Mouse (Mus musculus) embryo, embryonic 9.5 days (tissue): ENCODE data around the gene Rnf26.
"Not testable (repeated sequence)": the region's sequence is repeated elsewhere in the genome, so short reads cannot be mapped to it uniquely, and the experiment has no call there.

Experiments
- DNase-seq: peaks from one replicate; pipeline ENCODE4 v3.0.0-alpha.2; 2017; ENCODE audit errors: extremely low spot score

Gene Rnf26

DNA sequence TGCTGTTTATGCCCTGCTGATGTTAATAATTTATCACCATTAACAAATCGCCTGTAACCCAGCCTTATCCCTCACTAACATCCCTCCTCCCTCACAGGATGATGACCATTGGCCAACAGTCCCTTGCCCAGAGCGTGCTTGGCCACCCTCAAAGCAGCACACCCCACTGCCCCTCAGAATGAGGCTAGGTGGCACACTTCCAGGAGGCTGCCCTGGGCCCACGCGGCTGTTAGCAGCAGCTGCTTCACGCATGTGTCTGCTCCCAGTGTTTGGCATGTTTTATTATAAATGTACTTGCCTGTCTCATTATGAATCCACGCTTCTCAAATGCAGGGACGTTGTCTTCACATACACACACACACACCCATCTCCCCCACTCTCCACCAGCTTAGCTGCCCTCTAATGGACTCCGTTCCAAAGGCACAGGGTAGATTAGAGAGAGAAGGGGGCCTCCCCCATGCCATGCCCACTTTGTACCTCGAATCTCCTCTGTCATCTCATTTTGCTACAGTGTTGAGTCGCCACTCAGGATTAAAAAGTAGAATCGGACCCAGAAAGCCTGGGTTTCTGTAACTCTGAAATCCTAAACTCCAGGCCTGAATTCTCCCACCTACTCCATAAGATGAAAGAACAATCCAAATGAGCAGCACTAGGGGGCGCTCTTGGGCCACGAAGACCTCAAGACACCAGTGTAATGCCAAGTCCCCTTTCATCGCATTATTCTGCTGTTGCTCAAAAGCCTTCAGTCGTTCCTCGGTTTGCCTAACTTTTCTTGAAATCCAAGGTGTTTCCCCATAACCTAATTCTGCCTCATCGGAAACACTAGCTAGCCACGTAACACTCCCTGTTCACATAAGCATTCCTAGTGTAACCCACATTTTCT, 12.5 kb upstream of the Rnf26 start:
- DNase-seq = peak; percentile 85

DNA sequence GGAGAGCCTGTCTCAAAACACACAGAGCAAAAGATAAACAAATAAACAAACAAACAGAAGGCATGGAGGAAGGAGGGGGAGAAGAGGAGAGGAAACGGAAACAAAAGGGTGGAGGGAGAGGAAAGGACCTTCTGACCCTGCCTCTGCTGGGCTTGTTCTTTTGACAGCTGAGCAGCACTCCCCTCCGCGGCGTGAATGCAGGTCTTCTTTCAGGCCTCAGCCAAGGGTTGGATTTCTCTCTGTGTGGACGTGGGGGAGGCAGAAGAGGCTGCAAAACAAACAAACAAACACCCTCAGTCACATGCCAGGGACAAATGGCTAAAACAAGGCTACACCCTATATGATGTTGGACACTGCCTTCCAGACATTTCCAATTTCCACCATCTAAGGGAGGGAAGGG, 11.7 kb upstream of the Rnf26 start:
- no peak for DNase-seq

DNA sequence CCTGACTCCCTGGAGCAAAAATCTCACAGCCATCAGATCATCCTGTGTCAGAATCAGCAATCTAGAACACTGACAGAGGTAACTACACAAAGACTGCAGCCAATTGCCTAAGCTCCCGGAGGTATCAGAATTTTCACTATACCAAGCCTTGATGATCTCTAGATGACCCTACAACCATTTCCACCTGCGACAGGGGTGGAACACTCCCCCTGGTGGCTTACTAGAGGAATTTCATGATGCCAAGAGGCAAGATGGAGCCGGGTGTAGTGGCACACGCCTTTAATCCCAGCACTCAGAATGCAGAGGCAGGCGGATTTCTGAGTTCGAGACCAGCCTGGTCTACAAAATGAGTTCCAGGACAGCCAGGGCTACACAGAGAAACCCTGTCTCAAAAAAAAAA, 11.0 kb upstream of the Rnf26 start:
- DNase-seq = no peak

DNA sequence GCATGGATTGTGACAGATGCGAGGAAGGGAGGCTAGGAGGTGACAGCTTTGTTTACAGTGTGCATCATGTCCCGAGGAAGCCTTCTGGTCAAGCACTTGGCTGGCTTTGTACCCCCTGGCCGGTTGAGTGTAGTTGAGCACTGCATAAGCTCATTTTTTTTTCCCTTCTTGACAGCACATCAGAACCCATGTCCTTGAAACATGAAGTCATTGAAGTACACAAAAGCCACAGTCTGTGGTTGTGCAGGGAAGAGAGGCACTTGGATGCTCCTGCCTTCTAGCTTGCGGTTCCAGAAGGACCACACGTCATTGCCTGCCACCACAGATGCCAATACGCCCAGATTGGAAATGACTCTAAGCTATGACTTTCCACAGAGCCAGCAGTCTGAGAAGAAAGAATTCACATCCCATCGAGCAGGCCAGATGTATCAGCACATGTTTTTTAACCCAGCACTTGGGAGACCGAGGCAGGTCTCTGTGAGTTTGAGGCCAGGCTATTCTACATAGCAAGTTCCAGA, 6.7 kb upstream of the Rnf26 start:
- DNase-seq = no peak

DNA sequence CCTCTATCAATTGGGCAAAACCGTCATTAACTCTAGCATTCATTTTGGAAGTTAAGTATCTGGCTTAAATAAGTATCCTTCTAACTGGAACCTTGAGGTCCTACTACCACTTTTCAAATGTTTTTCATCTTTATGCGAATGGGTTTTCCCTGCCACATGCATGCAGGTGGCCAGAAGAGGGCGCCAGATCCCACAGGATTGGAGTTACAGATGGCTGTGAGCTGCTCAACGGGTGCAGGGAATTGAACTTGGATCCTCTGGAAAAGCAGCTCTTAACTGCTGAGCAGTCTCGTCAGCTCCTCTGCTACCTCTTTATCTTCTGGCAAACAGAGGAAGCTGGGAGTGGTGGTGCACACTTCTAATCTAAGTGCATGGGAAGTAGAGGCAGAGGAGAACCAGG, 5.7 kb upstream of the Rnf26 start:
- DNase-seq = no peak

DNA sequence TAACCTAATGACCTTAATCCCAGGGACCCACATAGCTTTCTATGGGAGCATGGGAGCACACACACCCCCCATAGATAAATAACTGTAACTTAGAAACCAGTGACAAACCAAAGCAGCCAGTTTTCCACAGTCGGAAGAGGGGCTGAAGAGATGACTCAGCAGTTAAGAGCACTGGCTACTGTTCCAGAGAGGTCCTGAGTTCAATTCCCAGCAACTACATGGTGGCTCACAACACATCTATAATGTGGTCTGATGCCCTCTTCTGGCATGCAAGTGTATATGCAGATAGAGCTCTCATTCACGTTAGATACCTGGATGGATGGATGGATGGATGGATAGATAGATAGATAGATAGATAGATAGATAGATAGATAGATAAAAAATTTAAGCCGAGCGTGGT, 2.9 kb upstream of the Rnf26 start:
- no peak for DNase-seq

DNA sequence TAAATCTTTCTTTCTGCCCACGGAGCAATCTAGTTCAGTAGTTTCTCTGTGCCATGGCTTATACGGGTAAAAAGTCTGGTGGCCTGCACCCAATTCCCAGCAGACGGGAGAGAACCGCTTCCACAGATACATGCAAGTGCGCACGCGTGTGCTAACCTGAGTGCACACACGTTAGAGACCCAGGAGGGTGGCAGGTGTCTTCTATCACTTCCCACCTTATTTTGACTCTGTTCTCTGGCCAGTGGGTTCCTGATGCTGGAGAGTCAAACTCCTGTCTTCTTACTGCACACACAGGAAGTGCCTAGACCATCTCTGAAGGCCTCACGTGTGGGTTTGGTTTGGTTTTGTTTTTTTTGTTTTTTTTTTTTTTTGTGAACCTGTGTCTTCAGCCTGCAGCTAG, 2.3 kb upstream of the Rnf26 start:
- no peak for DNase-seq

DNA sequence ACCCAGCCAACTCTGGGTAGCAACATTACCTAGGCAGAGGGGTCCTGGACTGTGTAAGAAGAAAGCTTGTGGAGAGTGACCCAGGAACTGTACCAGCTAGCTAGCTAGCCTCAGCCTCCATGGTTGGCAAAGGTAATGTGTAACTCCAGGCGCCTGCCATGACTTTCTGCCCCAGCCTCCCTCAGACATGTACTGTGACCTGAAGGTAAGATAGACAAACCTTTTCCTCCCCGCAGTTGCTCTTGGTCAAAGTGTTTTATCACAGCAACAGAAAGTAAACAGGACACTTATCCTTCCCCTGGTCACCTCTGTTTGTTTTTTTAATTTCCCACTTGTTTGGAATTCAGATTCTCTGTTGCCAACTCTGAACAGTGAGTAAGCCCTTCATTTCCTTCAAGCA, 1.1 kb upstream of the Rnf26 start:
- no peak for DNase-seq

DNA sequence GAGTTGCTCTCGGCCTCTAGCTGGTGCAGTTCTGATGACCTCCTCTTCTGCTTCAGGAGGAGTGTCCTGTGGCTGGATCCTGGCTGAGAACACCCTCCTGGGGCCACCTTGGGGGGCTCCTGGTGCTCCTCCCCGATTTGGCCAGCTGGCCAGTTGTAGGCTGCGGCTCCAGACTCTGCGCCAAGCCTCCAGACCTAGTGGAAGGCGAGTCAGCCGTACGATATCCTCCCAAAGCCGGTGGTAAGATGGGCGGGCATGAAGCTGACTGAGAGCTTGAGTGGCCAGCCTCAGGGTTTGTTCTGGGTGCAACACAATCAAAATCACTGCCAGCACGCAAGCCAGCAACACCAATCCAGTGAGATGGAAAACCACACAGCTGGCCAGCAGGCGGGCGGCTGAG, 1.4 kb downstream of the Rnf26 start:
- not testable (repeated sequence) for DNase-seq

DNA sequence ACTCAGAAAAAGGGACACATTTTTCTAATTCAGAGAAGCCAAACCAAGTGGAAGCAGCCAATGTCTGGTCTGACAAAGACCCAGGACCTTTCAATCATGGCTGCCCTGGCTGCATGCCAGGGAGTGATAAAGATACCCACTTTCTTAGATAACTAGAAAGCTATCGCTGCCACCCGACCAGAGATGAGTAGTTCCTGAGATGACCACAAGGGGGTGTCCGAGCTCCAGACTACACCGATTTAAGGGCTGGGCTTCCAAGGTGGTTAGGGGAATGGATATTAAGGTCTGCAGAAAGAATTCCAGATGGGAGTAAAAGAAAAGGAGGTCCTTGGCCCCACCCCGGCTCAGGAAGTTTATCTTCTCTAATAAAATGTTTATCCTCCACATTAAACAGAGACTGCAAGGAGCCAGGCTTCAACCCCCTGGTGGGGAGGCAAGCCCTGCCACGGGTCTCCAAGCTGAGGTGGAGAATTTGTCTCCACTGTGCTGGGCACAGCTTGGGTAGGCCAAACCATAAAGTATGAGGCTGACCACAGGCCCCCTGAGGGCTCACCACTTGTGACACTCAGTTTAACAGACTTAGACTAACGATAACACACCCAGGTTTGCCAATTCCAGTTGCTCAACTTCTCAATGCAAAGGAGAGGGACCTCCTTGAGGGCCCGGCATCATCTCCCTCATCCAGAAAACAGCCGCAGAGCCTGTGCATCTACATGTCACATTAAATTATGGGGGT, 3.8 kb downstream of the Rnf26 start:
- DNase-seq = peak; percentile 80

DNA sequence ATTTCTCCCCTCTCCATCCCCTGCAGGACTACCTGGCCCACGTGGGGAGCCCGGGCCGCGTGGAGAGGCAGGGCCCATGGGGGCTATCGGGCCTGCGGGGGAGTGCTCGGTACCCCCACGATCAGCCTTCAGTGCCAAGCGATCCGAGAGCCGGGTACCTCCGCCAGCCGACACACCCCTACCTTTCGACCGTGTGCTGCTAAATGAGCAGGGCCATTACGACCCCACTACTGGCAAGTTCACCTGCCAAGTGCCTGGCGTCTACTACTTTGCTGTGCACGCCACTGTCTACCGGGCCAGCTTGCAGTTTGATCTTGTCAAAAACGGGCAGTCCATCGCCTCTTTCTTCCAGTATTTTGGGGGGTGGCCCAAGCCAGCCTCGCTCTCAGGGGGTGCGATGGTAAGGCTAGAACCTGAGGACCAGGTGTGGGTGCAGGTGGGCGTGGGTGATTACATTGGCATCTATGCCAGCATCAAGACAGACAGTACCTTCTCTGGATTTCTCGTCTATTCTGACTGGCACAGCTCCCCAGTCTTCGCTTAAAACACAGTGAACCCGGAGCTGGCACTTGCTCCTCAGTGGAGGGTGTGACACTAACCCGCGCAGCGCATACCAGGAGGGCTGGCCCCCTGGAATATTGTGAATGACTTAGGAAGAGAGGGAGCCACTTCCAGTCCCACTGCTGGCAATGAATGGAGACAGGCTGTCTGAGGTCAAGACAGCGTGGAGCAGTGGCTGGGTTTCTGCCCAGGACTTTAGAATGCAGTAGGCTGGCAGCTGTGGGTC, 4.9 kb downstream of the Rnf26 start:
- DNase-seq = no peak

DNA sequence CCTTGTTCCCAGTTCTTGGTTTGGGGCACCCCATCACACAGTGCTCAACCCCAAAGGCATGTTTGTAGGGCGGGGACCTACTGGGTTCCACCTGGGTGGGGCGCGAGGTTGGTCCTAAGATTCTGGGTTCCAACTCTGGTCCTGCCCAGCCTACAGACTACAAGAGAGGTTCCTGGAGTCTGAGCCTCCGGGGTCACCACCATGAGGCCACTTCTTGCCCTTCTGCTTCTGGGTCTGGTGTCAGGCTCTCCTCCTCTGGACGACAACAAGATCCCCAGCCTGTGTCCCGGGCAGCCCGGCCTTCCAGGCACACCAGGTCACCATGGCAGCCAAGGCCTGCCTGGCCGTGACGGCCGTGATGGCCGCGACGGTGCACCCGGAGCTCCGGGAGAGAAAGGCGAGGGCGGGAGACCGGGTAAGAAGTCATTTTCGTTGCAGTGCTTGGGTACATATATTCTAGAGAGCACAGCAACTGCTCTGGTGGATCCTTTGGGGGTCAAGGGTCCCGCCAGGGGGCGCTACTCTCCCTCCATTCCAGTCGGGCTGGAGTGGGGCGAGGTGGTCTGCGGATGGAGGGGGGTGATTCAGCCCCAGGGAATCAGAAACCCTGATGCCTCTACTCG, 5.6 kb downstream of the Rnf26 start:
- DNase-seq = peak; percentile 54

DNA sequence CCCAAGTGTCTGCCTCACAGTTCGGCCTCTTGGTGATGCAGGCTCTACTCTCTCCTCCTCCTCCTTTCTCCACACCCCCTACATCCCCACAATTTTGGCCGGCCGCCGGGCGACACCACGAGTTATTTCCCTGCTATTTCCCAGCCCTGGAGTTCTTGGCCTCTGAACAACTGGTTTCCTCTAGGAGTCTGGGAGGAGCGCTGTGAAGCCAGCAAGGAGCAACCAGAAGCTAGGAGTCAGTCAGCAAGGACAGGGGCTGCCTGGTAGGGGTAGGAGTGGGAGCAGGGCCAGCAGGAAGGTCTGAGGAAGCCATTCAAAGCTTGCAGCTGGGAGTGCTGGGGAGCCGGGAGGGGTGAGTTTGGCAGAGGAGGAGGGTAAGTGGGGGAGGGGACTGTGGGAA, 6.2 kb downstream of the Rnf26 start, which contains the start of gene C1qtnf5:
C1qtnf5 (plus strand) TSS at position 136 of the 400 bp plus-strand sequence.
- DNase-seq = no peak

DNA sequence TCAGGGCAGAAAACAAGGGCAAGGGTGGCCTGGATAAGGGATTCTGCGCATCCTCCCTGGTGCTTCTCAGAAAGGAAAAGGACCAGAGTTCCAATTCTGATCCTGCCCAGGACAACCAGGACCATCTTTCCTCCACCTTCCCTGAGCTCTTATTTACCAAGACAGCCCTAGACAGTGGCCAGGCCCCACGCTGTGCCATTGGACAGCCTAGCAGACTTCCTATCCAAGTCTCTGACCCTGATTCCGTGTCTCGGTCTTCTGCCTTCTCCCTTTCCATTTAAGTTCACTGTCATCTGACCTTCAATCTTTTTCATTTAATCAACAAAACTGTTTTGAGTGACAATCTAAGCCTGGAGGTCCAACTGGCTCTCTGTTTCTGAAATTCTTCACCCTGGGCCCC, 6.7 kb downstream of the Rnf26 start:
- DNase-seq = no peak

DNA sequence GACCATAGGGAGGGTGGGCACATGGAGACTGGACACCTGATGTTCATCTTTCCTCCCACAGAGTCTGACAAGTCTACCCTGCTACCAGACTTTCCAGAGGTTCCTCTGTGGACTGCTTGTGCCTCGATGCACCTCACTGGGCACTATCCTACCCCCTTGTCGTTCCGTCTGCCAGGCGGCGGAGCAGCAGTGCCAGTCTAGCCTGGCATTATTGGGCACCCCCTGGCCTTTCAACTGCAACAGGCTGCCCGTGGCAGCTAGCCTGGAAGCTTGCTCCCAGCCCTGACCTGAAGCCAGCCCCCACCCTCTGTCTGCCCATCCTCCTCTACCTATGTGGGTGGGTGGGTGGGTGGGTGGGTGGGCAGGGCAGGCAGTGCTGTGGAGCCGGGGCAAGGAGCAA, 7.1 kb downstream of the Rnf26 start:
- DNase-seq = no peak

DNA sequence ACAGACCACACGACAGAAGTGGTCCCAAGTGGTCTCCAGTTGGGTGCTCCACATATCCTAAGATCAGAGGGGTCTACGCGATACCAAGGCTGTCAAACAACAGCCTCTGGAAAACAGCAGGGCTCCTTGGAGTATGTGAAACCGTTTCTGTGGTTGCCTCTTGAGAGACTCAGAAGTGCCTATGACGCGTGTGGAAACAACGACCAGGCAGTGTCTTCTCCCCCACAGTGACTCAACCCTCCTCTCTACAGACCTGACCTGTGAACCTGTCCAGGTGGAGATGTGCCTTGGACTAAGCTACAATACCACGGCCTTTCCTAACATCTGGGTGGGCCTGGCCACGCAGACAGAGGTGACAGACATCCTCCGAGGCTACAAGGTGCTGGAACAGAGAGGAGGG, 7.5 kb downstream of the Rnf26 start:
- no peak for DNase-seq

DNA sequence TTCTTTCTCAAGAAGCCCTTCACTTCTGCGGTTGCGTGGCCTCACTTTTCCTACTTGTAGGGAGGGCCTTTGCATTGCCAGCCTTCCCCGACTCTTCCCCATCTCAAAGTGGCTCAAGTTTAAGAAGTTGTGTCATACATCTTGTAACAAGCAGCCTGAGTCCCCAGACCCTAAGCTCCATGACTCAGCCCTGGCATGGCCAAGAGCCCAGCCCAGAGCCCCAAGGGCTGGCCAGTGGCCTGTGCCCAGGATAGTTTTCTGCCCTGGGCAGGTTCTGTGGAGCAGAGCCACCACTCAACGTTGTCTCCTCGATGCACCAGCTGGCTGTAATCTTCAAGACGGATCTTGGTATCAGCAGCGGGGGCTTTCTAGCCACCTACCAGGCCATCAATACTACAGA, 8.4 kb downstream of the Rnf26 start:
- DNase-seq = no peak

DNA sequence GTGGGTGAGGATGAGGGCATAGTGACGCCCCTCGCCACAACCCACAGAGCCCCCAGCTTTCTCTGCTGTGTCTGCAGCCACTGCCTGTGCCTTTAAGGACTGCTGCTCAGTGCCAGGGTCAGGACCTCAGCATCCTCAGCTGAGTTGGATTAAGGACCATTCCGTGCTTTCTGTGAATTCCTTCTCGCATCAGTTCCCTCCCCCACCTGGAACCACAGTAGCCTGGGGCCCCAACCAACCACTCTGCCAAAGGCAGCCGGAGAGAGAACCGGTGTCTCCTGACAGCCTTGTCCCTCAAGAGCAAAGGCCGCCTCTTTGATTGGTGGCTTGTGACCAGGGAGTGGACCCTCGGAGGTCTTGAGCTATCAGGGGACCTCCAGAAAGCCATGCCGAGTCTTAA, 11.8 kb downstream of the Rnf26 start, which contains the start of gene Mfrp:
Mfrp (plus strand) TSS at position 240 of the 400 bp plus-strand sequence.
- no peak for DNase-seq

DNA sequence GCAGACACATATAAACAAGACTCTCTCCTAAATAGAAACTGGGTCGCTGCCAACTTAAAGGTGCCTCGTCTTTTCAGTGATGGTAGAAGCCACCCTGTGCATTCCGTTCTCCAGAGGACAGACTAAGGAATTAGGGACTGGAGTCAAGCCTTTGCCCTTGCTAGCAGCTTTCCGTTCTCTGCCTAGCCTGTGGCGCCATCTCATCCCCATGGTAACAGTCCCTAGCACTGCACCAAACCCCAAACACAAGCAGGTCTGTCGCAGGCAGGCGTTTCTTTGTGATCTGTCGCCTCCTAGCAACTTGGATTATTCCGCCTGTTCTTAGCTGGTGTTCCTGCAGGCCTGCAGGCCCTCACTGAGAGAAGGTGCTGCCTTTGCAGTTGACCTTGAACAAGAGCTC, 16.8 kb downstream of the Rnf26 start:
- DNase-seq = no peak

DNA sequence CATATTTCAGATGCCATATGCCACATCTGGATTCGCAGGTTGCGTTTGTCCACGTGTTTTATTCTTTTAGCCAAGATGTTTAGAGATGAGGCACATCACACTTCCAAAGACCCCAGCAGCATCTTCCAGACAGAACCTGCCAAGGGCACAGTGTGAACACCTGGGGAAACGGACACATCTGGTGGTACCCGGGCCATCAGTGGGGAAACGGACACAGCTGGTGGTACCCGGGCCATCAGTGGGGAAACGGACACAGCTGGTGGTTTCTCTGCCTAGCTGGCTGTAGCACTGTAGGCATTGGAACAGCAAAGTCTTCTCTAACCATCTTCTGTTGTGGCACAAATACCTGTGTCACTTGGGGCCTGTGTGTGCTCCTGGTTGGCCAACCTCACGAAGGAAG, 17.5 kb downstream of the Rnf26 start:
- no peak for DNase-seq

DNA sequence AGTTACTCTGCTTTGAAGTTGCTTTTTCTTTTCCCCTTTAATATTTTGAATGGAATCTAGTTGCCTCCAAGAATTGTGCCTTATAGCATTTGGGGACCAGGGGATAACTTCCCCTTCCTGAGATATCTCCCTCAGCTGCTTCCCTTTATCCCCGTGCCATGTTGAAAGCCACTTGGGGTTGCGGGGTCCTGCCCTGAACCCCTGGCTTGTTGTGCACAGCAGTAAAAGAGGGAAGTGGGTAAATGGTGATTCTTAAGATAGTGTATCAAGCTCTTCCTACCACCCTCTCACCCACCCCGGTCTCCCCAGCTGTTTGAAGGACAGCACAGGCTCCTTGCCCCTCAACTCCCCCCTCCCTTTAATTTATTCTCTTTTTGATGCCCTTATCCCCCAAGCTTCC, 18.6 kb downstream of the Rnf26 start:
- no peak for DNase-seq
